Mouse (Mus musculus): ENCODE results near the gene Dmac1. TPM values are rescaled to one million over a fixed set of nuclear protein-coding genes. Genes with fewer than 3 reads are reported as not detected.
"Not testable (repeated sequence)": the region's sequence is repeated elsewhere in the genome, so short reads cannot be mapped to it uniquely, and the experiment has no call there.

Gene Dmac1
- total and polyA plus RNA-seq, 3 experiments = 107 to 204 (median 110) TPM

- no peaks in the 10 kb centered on the region for H3K27me3 ChIP-seq (ENCODE audit: control insufficient read depth in 1 of 2, insufficient read depth in 2 of 2, low read length in 2 of 2)
- no peak for TF ChIP-seq UBTF (IDR thresholded peaks at IDR 0.05; ENCODE audit: borderline replicate concordance, insufficient read depth, low read depth, low read length)
- TF ChIP-seq ELF1 (IDR thresholded peaks at IDR 0.05; ENCODE audit: low read depth, low read length) = no peak
- no peak for TF ChIP-seq NELFE (IDR thresholded peaks at IDR 0.05; ENCODE audit: low read depth, low read length)
- no peak for TF ChIP-seq NRF1 (IDR thresholded peaks at IDR 0.05; ENCODE audit: insufficient read depth, low read depth, low read length, poor library complexity, severe bottlenecking)
- TF ChIP-seq CHD1 (IDR thresholded peaks at IDR 0.05; ENCODE audit: low read depth, low read length) = no peak
- TF ChIP-seq MYC (IDR thresholded peaks at IDR 0.05; ENCODE audit: low read depth, low read length) = no peak
- H3K36me3 ChIP-seq (ENCODE audit: control insufficient read depth in 1 of 2, insufficient read depth in 2 of 2, low read length in 2 of 2) = peaks cover 0 to 17% of the 10 kb centered on the region in 2 experiments; a peak in 2 of 4 replicates
- H3K79me2 ChIP-seq (ENCODE audit: control insufficient read depth, insufficient read depth, low read length, poor library complexity) = no peaks in the 10 kb centered on the region
- H3K9ac ChIP-seq (ENCODE audit: control insufficient read depth, low read depth, low read length, poor library complexity, severe bottlenecking) = no peak overlapping the region
- no peaks in the 10 kb centered on the region for H3K9me3 ChIP-seq (replicated peaks; ENCODE audit: insufficient read depth, low read length)
- H3K27ac ChIP-seq (ENCODE audit: control insufficient read depth, low read depth, low read length) = no peak overlapping the region
- no peak for DNase-seq (ENCODE audit: low read depth, low spot score)
- H3K4me3 ChIP-seq (ENCODE audit: control insufficient read depth in 1 of 2, insufficient read depth in 1 of 2, low read depth in 2 of 2, low read length in 2 of 2) = no peak overlapping the region
- H3K4me1 ChIP-seq (ENCODE audit: control insufficient read depth in 1 of 2, insufficient read depth in 2 of 2, low read length in 2 of 2) = peaks cover 3 to 8% of the 10 kb centered on the region in 2 experiments
These were observed 15.7 kb downstream of the Dmac1 start for GRCm38 (mm10) chr4:75262423-75262822.

- H3K27me3 ChIP-seq (ENCODE audit: control insufficient read depth in 1 of 2, insufficient read depth in 2 of 2, low read length in 2 of 2) = no peaks in the 10 kb centered on the region
These were observed 17.9 kb downstream of the Dmac1 start for GRCm38 (mm10) chr4:75260156-75260555.

GRCm38 (mm10) chr4:75259447-75259846 lies 18.7 kb downstream of the Dmac1 start:
- Histone ChIP-seq H3K79me2 (ENCODE audit: control insufficient read depth, insufficient read depth, low read length, poor library complexity) (no peaks in the 10 kb centered on the region), H3K36me3 (ENCODE audit: control insufficient read depth in 1 of 2, insufficient read depth in 2 of 2, low read length in 2 of 2) (peaks cover 0 to under 1% of the 10 kb centered on the region in 2 experiments; a peak in 2 of 4 replicates), H3K4me1 (ENCODE audit: control insufficient read depth in 1 of 2, insufficient read depth in 2 of 2, low read length in 2 of 2) (no peaks in the 10 kb centered on the region), H3K27ac (ENCODE audit: control insufficient read depth, low read depth, low read length) (no peak overlapping the region), H3K9me3 (replicated peaks; ENCODE audit: insufficient read depth, low read length) (no peaks in the 10 kb centered on the region), H3K4me3 (ENCODE audit: control insufficient read depth in 1 of 2, insufficient read depth in 1 of 2, low read depth in 2 of 2, low read length in 2 of 2) (no peak overlapping the region), H3K9ac (ENCODE audit: control insufficient read depth, low read depth, low read length, poor library complexity, severe bottlenecking) (no peak overlapping the region), H3K27me3 (ENCODE audit: control insufficient read depth in 1 of 2, insufficient read depth in 2 of 2, low read length in 2 of 2) (no peaks in the 10 kb centered on the region)
- TF ChIP-seq CTCF (IDR thresholded peaks at IDR 0.05 in 2 of 3, conservative IDR thresholded peaks at IDR 0.05 in 1 of 3; ENCODE audit: control insufficient read depth in 1 of 3, insufficient read depth in 1 of 3, low read depth in 2 of 3, low read length in 3 of 3, poor library complexity in 1 of 3, severe bottlenecking in 1 of 3) (no peak), USF2 (IDR thresholded peaks at IDR 0.05; ENCODE audit: borderline replicate concordance in 1 of 2, insufficient read depth in 1 of 2, low read depth in 1 of 2, low read length in 2 of 2) (no peak), MYC (IDR thresholded peaks at IDR 0.05; ENCODE audit: low read depth, low read length) (no peak)
- no peak for DNase-seq (ENCODE audit: low read depth, low spot score)

More at GRCm38 (mm10) chr4:75260156-75260555, 17.9 kb downstream of the Dmac1 start:
- Histone ChIP-seq H3K9ac (ENCODE audit: control insufficient read depth, low read depth, low read length, poor library complexity, severe bottlenecking) (no peak overlapping the region), H3K9me3 (replicated peaks; ENCODE audit: insufficient read depth, low read length) (no peaks in the 10 kb centered on the region), H3K27ac (ENCODE audit: control insufficient read depth, low read depth, low read length) (no peak overlapping the region), H3K4me1 (ENCODE audit: control insufficient read depth in 1 of 2, insufficient read depth in 2 of 2, low read length in 2 of 2) (no peaks in the 10 kb centered on the region), H3K79me2 (ENCODE audit: control insufficient read depth, insufficient read depth, low read length, poor library complexity) (no peaks in the 10 kb centered on the region), H3K4me3 (ENCODE audit: control insufficient read depth in 1 of 2, insufficient read depth in 1 of 2, low read depth in 2 of 2, low read length in 2 of 2) (no peak overlapping the region), H3K36me3 (ENCODE audit: control insufficient read depth in 1 of 2, insufficient read depth in 2 of 2, low read length in 2 of 2) (peaks cover 0 to 4% of the 10 kb centered on the region in 2 experiments; a peak in 2 of 4 replicates)
- TF ChIP-seq GABPA (IDR thresholded peaks at IDR 0.05; ENCODE audit: low read depth, low read length) = no peak
- no peak for TF ChIP-seq MYC (IDR thresholded peaks at IDR 0.05; ENCODE audit: low read depth, low read length)
- TF ChIP-seq ZMIZ1 (IDR thresholded peaks at IDR 0.05; ENCODE audit: low read depth, low read length) = no peak
- TF ChIP-seq ZC3H11A (IDR thresholded peaks at IDR 0.05; ENCODE audit: low read depth, low read length) = no peak
- TF ChIP-seq MYB (IDR thresholded peaks at IDR 0.05; ENCODE audit: low read depth, low read length) = no peak
- TF ChIP-seq NELFE (IDR thresholded peaks at IDR 0.05; ENCODE audit: low read depth, low read length) = no peak
- TF ChIP-seq KAT2A (conservative IDR thresholded peaks at IDR 0.05; ENCODE audit: low read depth, low read length) = no peak
- TF ChIP-seq MXI1 (IDR thresholded peaks at IDR 0.05; ENCODE audit: low read depth, low read length) = no peak
- no peak for TF ChIP-seq CHD1 (IDR thresholded peaks at IDR 0.05; ENCODE audit: low read depth, low read length)
- TF ChIP-seq UBTF (IDR thresholded peaks at IDR 0.05; ENCODE audit: borderline replicate concordance, insufficient read depth, low read depth, low read length) = no peak
- TF ChIP-seq HCFC1 (IDR thresholded peaks at IDR 0.05; ENCODE audit: low read depth, low read length) = no peak
- no peak for TF ChIP-seq MAX (IDR thresholded peaks at IDR 0.05; ENCODE audit: low read length)
- TF ChIP-seq RCOR1 (IDR thresholded peaks at IDR 0.05; ENCODE audit: low read depth, low read length) = no peak
- no peak for DNase-seq (ENCODE audit: low read depth, low spot score)

GRCm38 (mm10) chr4:75234602-75235001 lies 43.5 kb downstream of the Dmac1 start:
- not testable (repeated sequence) for H3K36me3 ChIP-seq (ENCODE audit: control insufficient read depth in 1 of 2, insufficient read depth in 2 of 2, low read length in 2 of 2); H3K4me1 ChIP-seq (ENCODE audit: control insufficient read depth in 1 of 2, insufficient read depth in 2 of 2, low read length in 2 of 2); H3K4me3 ChIP-seq (ENCODE audit: control insufficient read depth in 1 of 2, insufficient read depth in 1 of 2, low read depth in 2 of 2, low read length in 2 of 2); H3K27ac ChIP-seq (ENCODE audit: control insufficient read depth, low read depth, low read length); H3K79me2 ChIP-seq (ENCODE audit: control insufficient read depth, insufficient read depth, low read length, poor library complexity); DNase-seq (ENCODE audit: low read depth, low spot score); H3K27me3 ChIP-seq (ENCODE audit: control insufficient read depth in 1 of 2, insufficient read depth in 2 of 2, low read length in 2 of 2); H3K9me3 ChIP-seq (replicated peaks; ENCODE audit: insufficient read depth, low read length); H3K9ac ChIP-seq (ENCODE audit: control insufficient read depth, low read depth, low read length, poor library complexity, severe bottlenecking)

Data from MEL (cell line).